Mouse (Mus musculus): Measurements from ENCODE around the gene Prdm16.

GRCm38 (mm10) chr4:154457756-154458155 is 178.9 kb downstream of the Prdm16 start:
- TF ChIP-seq ZC3H11A (IDR thresholded peaks at IDR 0.05; ENCODE audit: low read depth, low read length) (no peak), POLR2A (IDR thresholded peaks at IDR 0.05; ENCODE audit: low read depth, low read length) (no peak), MAZ (IDR thresholded peaks at IDR 0.05; ENCODE audit: low read depth, low read length) (no peak), MAX (IDR thresholded peaks at IDR 0.05; ENCODE audit: low read length) (no peak), MAFK (IDR thresholded peaks at IDR 0.05; ENCODE audit: insufficient replicate concordance, low read length) (no peak), RAD21 (IDR thresholded peaks at IDR 0.05; ENCODE audit: low read depth, low read length) (no peak), ELF1 (IDR thresholded peaks at IDR 0.05; ENCODE audit: low read depth, low read length) (no peak), CTCF (conservative IDR thresholded peaks at IDR 0.05 in 1 of 2, IDR thresholded peaks at IDR 0.05 in 1 of 2; ENCODE audit: low read depth in 2 of 2, low read length in 2 of 2) (no peak), USF1 (IDR thresholded peaks at IDR 0.05; ENCODE audit: low read depth, low read length) (no peak), HCFC1 (IDR thresholded peaks at IDR 0.05; ENCODE audit: low read depth, low read length) (no peak), TCF12 (IDR thresholded peaks at IDR 0.05; ENCODE audit: low read depth, low read length) (no peak), NRF1 (IDR thresholded peaks at IDR 0.05; ENCODE audit: low read depth, low read length) (no peak)
